Mouse (Mus musculus) cortical plate, adult 2 months (tissue): ENCODE data around the gene Slc30a2. TPM values are rescaled to one million over a fixed set of nuclear protein-coding genes. Genes with fewer than 3 reads are reported as not detected.

ENCODE experiments used
- H3K27ac ChIP-seq: fragments of 200-500 bp; 2 replicates; pipeline ENCODE4 v1.5.1; 2012; ENCODE audit warnings: low read length, control low read depth, inconsistent platforms; ENCODE audit not compliant: insufficient read depth
- H3K4me1 ChIP-seq: fragments of 200-500 bp; 2 replicates; pipeline ENCODE4 v1.6.1; 2011; ENCODE audit warnings: low read length; ENCODE audit not compliant: control insufficient read depth, insufficient read depth
- H3K4me3 ChIP-seq: fragments of 200-500 bp; 2 replicates; pipeline ENCODE4 v1.5.1; 2011; ENCODE audit warnings: mild to moderate bottlenecking, low read length, control low read depth; ENCODE audit not compliant: insufficient read depth
- CTCF ChIP-seq: fragments of 200-500 bp; IDR thresholded peaks from 2 replicates; pipeline ENCODE4 v1.5.1; 2011; ENCODE audit warnings: mild to moderate bottlenecking, control low read depth, low read length; ENCODE audit not compliant: insufficient read depth; ENCODE audit errors: extremely low read depth
- POLR2A ChIP-seq: fragments of 200-500 bp; IDR thresholded peaks from 2 replicates; pipeline ENCODE4 v1.6.1; 2011; ENCODE audit warnings: mild to moderate bottlenecking, low read length, control low read depth; ENCODE audit not compliant: insufficient read depth; ENCODE audit errors: extremely low read depth
- polyA plus RNA-seq: library from polyadenylated mRNA; depleted of rRNA; stranded (reverse); fragments of >200 nt; gene quantifications from 2 replicates; pipeline ENCODE4 v1.2.3, GENCODE M21; 2012

Gene Slc30a2
- polyA plus RNA-seq, 1 experiment = 0.02 TPM

GRCm38 (mm10) chr4:134391636-134392035 is 48.7 kb downstream of the Slc30a2 start:
- Histone ChIP-seq H3K4me1 (peaks cover 2% of the 10 kb centered on the region; the same call in 1 of the 2 replicates), H3K4me3 (no peak overlapping the region), H3K27ac (no peak overlapping the region)
- TF ChIP-seq POLR2A = no peak
- TF ChIP-seq CTCF = no peak

- H3K4me3 ChIP-seq = no peak overlapping the region
- no peak for TF ChIP-seq POLR2A
- no peak for TF ChIP-seq CTCF
- H3K4me1 ChIP-seq = peaks cover 2% of the 10 kb centered on the region; the same call in 1 of the 2 replicates
- H3K27ac ChIP-seq = no peak overlapping the region
Observed at GRCm38 (mm10) chr4:134392595-134392994, 49.6 kb downstream of the Slc30a2 start.

DNA sequence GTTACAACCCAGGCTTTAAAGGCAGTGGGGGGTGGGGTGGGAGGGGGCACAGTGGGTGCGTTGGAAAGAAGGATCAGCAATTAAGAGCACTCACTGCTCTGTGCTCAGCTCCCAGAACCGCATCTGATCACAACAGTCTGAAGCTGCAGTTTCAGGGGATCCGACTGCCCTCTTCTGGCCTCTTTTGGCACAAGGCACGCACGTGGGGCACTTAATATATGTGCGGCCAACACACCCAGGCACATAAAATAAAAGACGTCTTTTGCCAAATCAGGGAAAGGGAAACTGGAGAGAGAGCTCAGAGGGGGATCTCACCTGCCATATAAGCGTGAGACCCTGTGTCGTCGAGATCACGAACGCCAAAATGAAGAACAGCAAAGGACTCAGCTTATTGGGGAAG is 50.0 kb downstream of the Slc30a2 start:
- Histone ChIP-seq H3K4me1 (peaks cover 2% of the 10 kb centered on the region), H3K4me3 (no peak overlapping the region), H3K27ac (no peak overlapping the region)
- TF ChIP-seq POLR2A (no peak), CTCF (peak; percentile 28)

GRCm38 (mm10) chr4:134395142-134395541 is 52.2 kb downstream of the Slc30a2 start:
- Histone ChIP-seq H3K27ac (no peak overlapping the region), H3K4me1 (peaks cover 3% of the 10 kb centered on the region), H3K4me3 (no peak overlapping the region; the same call in 1 of the 2 replicates)
- TF ChIP-seq CTCF (no peak), POLR2A (no peak)

GRCm38 (mm10) chr4:134395977-134396825 is 53.2 kb downstream of the Slc30a2 start, which contains the start of gene Pafah2:
Pafah2 (plus strand) TSS chr4:134396320.
- TF ChIP-seq POLR2A (peak; percentile 69), CTCF (peak; percentile 98)
- Histone ChIP-seq H3K4me3 (peak within 1 kb of the TSS; percentile 45), H3K4me1 (peaks cover 6% of the 10 kb centered on the region), H3K27ac (peak within 1 kb of the TSS; percentile 91)

DNA sequence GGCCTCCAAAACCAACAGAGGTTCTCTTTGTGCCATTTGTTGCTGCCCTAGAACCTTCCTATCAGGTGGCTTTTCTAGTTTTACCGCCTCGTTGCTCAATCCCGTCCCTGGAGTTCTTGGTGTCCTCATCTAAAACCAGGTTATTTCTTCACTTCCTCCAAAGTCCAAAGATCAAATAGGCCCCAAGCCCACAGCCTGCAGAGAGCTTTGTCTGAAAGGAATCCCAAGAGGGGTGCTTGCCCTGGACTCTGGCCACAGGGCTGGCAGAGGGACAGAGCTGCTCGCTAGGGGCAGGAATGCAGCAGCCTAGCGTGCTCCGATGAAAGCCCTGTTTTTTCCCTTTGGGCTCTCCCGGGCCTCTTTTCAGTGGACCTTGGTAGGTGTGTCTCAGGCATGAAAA is 54.1 kb downstream of the Slc30a2 start:
- Histone ChIP-seq H3K27ac (peak overlapping the region; percentile 69), H3K4me1 (peaks cover 8% of the 10 kb centered on the region), H3K4me3 (no peak overlapping the region; the same call in 1 of the 2 replicates)
- TF ChIP-seq CTCF (no peak), POLR2A (no peak)

- Histone ChIP-seq H3K27ac (no peak overlapping the region), H3K4me1 (peaks cover 10% of the 10 kb centered on the region), H3K4me3 (no peak overlapping the region)
- TF ChIP-seq POLR2A (no peak), CTCF (no peak)
Observed at GRCm38 (mm10) chr4:134397732-134398131, 54.8 kb downstream of the Slc30a2 start.

DNA sequence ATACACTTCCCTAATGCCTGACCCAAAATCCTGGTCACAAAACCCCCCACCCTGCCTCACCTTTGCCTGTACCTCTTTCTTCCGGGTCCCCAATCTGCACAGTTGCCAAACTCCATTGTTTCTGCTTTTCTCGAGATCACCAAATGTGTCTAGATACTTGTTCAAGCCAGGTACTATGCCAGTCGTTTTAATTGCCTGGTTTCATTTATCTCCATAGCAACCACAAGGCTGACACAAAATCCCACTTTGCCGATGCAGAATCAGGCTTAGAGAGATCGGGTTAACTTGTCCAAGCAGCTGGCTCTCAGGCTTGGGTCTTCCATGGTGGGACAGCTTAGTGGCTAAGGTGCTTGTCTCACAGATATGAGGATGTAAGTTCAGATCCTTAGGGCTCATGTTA is 57.2 kb downstream of the Slc30a2 start:
- H3K4me3 ChIP-seq = no peak overlapping the region
- peaks cover 14% of the 10 kb centered on the region for H3K4me1 ChIP-seq
- peak overlapping the region; percentile 21; the same call in 1 of the 2 replicates for H3K27ac ChIP-seq
- TF ChIP-seq CTCF = no peak
- TF ChIP-seq POLR2A = no peak

DNA sequence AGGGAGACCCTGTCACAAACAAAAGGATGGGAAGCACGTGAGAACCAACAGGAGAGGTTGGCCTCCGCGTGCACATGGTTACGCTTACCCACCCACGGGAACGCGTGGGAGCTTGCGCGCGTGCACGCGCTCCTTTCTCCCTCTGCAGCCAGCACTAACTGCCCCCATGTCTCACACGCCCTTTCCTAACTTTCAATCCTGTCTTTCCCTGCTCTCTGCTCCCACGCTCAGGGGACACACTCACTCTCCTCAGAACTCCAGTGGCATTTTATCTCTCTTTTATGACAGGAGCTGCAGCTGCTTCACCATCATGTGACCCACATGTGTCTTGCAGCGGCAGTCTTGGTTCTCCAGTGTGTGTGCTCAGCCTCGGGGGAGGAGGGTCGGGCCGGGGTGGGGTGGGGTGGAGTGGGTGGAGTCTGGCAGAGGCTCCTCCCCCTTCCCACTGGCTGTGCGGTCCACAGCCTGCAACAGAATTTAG is 58.2 kb downstream of the Slc30a2 start:
- H3K27ac ChIP-seq = peak overlapping the region; percentile 73; the same call in 1 of the 2 replicates
- TF ChIP-seq CTCF (no peak), POLR2A (peak; percentile 33; the same call in 1 of the 2 replicates)
- H3K4me3 ChIP-seq = peak overlapping the region; percentile 3
- H3K4me1 ChIP-seq = peaks cover 14% of the 10 kb centered on the region

DNA sequence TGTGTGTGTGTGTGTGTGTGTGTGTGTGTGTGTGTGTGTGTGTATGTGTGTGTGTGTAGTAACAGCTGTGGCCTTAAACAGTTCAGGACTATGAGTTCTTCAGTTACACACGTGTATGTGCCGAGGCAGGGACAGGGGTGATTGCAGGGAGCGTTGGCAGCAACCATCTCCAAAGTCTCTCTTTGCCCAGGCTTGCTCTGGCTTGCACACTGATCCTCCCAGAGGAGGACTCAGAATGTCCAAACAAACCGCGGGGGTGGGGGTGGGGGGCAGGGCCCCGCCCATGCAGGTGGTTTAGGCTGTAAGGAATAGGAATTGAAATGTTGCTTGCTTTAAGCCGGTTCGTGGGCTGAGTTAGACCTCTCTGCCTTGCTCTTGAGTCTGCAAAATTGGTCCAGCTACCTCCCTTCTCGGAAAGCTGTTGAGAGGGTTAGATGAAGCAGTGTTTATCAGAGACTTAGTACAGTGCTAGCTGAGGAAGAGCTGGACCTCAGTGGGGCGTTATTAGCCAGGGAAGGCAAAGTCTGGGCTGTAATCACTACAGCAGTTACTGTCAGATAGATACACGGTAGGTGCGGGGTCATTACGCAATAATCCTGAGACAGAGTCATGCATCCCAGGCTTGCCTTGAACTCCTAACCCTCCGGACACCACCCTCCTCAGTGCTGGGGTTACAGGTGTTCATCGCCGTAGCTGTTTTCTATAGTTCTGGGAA is 59.0 kb downstream of the Slc30a2 start:
- H3K4me3 ChIP-seq = no peak overlapping the region
- peaks cover 14% of the 10 kb centered on the region for H3K4me1 ChIP-seq
- TF ChIP-seq CTCF (no peak), POLR2A (no peak)
- peak overlapping the region; percentile 73; the same call in 1 of the 2 replicates for H3K27ac ChIP-seq
